Mouse (Mus musculus) gonadal fat pad, adult 2 months (tissue): ENCODE data around the gene Thap3. TPM values are rescaled to one million over a fixed set of nuclear protein-coding genes. Genes with fewer than 3 reads are reported as not detected.
"Not testable (repeated sequence)": the region's sequence is repeated elsewhere in the genome, so short reads cannot be mapped to it uniquely, and the experiment has no call there.

Experiments used
- DNase-seq: peaks from one replicate; pipeline ENCODE4 v3.0.0-alpha.2; 2012; ENCODE audit warnings: low read depth
- polyA plus RNA-seq: library from polyadenylated mRNA; depleted of rRNA; stranded (reverse); fragments of >200 nt; gene quantifications from 2 replicates; pipeline ENCODE4 v1.2.3, GENCODE M21; 2012; rRNA removed

Gene Thap3
- polyA plus RNA-seq = 44.1 and 51.3 TPM in 2 replicates

- no peak for DNase-seq
These were observed at the start of gene Thap3 for GRCm38 (mm10) chr4:151988342-151989109. TSS of gene Thap3 (minus strand) at chr4:151988997.

GRCm38 (mm10) chr4:152038225-152038984 is 49.6 kb upstream of the Thap3 start, which contains the start of gene Tas1r1:
TSS of gene Tas1r1 (minus strand) at chr4:152038568.
- DNase-seq = no peak

DNA sequence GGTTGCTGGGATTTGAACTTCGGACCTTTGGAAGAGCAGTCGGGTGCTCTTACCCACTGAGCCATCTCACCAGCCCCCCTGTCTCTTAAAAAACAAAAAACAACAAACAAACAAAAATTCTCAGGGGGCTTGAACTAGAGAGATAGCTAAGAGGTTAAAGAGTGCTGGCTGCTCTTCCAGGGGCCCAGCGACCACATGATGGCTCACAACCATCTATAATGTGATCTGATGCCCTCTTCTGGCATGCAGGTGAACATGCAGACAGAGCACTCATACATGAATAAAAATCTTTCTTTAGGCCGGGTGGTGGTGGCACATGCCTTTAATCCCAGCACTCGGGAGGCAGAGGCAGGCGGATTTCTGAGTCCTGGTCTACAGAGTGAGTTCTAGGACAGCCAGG is 47.7 kb upstream of the Thap3 start:
- not testable (repeated sequence) for DNase-seq

GRCm38 (mm10) chr4:152032922-152033321 is 44.1 kb upstream of the Thap3 start:
- DNase-seq = no peak

DNA sequence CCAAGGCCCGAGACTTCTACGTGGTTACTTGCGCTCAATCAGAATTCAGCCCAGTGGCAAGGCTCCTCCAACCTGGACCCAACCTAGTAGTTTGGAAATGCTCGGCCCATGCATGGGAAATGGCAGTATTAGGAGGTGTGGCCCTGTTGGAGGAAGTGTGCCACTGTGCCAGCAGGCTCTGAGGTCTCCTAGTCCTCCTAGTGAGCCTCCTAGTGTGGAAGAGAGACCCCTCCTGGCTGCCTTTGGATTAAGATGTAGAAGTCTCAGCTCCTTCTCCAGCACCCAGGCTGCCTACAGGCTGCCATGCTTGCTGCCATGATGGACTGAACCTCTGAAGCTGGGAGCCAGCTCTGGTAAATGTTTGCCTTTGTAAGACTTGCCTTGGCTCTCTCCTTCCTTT is 41.2 kb upstream of the Thap3 start:
- DNase-seq = no peak

GRCm38 (mm10) chr4:152029087-152029486 is 40.3 kb upstream of the Thap3 start:
- DNase-seq = no peak

DNA sequence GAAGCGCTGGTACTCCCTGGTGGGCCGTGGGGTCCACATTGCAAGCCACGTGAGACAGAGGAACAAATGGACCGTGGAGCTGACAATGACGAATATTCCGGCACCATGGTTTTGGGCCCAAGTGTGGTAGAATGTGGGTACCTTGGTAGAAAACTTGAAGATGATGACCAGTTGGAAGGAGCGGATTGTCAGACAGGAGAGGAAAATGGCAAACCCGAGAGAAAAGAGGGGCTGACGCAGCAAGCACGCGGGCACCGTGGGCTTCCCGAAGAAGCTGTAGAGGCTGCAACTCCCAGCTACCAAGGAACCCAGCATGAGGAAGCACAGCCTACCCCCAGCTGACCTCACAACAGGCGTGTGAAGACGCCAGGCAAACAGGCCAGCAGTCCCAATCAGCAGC is 39.7 kb upstream of the Thap3 start:
- DNase-seq = no peak

- DNase-seq = no peak
These were observed 38.7 kb upstream of the Thap3 start, which contains the start of gene Zbtb48 for GRCm38 (mm10) chr4:152027524-152027923. TSS of gene Zbtb48 (minus strand) at chr4:152027671.

GRCm38 (mm10) chr4:152026751-152027508 is 38.1 kb upstream of the Thap3 start:
- no peak for DNase-seq

- DNase-seq = no peak
These were observed 35.7 kb upstream of the Thap3 start for GRCm38 (mm10) chr4:152024525-152024924.

- DNase-seq = no peak
These were observed 33.7 kb upstream of the Thap3 start for GRCm38 (mm10) chr4:152022506-152022905.

- no peak for DNase-seq
These were observed 32.8 kb upstream of the Thap3 start for GRCm38 (mm10) chr4:152021568-152022097.

DNA sequence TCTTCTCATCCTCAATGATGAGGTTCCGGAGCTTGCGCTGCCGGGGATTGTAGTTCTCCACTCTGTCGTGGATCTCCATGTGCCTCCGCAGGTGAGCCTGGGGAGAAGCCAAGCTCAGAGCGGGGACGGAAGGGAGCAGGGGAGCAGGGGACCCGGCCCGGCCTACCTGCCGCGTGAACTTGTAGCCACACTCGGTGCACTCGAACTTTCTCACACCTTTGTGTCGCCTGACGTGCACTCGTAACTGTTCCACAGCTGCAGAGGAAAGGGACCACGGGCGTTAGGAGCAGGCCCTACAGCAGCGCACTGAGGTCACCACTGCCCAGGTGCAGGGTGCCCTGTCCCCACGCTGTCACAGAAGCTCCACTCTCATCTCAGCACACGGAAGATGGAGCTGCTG is 31.2 kb upstream of the Thap3 start:
- DNase-seq = no peak

DNA sequence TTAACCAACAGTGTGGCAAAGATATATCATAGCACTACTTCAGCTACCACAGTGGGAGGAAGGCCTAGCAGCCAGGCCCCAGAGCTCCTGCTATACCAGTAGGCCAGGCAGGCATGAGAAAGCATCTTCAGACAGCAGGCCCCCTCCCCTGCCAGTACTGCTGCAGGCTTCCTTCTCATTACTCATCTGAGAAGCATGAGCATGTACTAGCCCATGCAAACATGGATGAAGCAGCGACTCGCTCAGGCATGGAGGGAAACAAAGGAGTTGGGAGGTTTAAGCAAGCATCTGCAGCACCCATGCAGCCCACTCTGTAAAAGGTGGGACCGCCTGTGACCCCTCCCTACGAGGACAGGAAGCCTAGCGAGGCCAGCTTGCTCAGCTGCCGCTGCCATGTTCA is 30.3 kb upstream of the Thap3 start:
- DNase-seq = no peak

GRCm38 (mm10) chr4:152013036-152013813 is 24.4 kb upstream of the Thap3 start:
- no peak for DNase-seq

GRCm38 (mm10) chr4:152012109-152012508 is 23.3 kb upstream of the Thap3 start:
- no peak for DNase-seq

GRCm38 (mm10) chr4:152011171-152011760 is 22.5 kb upstream of the Thap3 start:
- no peak for DNase-seq

DNA sequence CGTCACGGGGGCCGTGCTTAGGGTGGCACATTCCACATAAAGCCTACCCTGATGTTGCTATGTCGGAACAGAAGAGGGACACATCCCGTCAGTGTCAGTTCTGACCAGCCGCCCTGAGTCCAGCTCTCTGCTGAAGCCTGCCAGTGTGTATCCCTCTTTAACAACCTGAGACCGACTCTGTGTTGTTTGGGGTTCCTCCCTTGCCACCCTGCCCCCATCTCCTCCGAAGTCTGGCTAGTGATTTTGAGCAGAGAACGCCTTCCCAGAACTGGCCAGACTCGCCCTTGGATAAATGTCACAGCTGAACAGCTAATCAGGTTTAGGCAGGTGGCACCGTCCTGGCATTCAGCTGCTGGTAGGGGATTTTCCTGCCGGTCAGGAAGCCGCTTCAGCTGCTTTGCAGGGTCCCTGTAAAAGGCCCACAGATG is 21.9 kb upstream of the Thap3 start:
- no peak for DNase-seq

GRCm38 (mm10) chr4:152010091-152010706 is 21.4 kb upstream of the Thap3 start:
- DNase-seq = no peak
